Mouse (Mus musculus): ENCODE data around the gene Ofd1. TPM values are rescaled to one million over a fixed set of nuclear protein-coding genes. Genes with fewer than 3 reads are reported as not detected.

Ofd1 gene
- polyA plus RNA-seq (2014; fragmentation: Illumina TruSeq; extraction: RNeasy Lipid Tissue Mini Kit (QIAGEN cat#74804); ENCODE audit: low read depth, low replicate concordance) = 4.9 TPM

GRCm38 (mm10) chrX:166440616-166441063 is at the start of gene Ofd1:
Gene Ofd1, minus strand, starts transcription at chrX:166440704.

GRCm38 (mm10) chrX:166479365-166479983 is 39.0 kb upstream of the Ofd1 start, which contains the start of gene Rab9:
Gene Rab9, minus strand, starts transcription at chrX:166479867.

GRCm38 (mm10) chrX:166440036-166440615 is 378 bp downstream of the Ofd1 start, which contains the start of gene Trappc2:
Gene Trappc2, plus strand, starts transcription at chrX:166440574.

Other genes with a start within 250 kb of the Ofd1 start
- gene Gpm6b, start 201.8 kb downstream of the Ofd1 start, polyA plus RNA-seq (2014; fragmentation: Illumina TruSeq; extraction: RNeasy Lipid Tissue Mini Kit (QIAGEN cat#74804); ENCODE audit: low read depth, low replicate concordance) = 1.8 TPM
- gene Trappc2, start 130 bp downstream of the Ofd1 start, polyA plus RNA-seq (2014; fragmentation: Illumina TruSeq; extraction: RNeasy Lipid Tissue Mini Kit (QIAGEN cat#74804); ENCODE audit: low read depth, low replicate concordance) = 24.5 TPM
- 136 TPM for gene Rab9, start 39.2 kb upstream of the Ofd1 start, polyA plus RNA-seq (2014; fragmentation: Illumina TruSeq; extraction: RNeasy Lipid Tissue Mini Kit (QIAGEN cat#74804); ENCODE audit: low read depth, low replicate concordance)
- 2.8 TPM for gene Tceanc, start 77.9 kb upstream of the Ofd1 start, polyA plus RNA-seq (2014; fragmentation: Illumina TruSeq; extraction: RNeasy Lipid Tissue Mini Kit (QIAGEN cat#74804); ENCODE audit: low read depth, low replicate concordance)
- gene Egfl6, start 145.0 kb upstream of the Ofd1 start, polyA plus RNA-seq (2014; fragmentation: Illumina TruSeq; extraction: RNeasy Lipid Tissue Mini Kit (QIAGEN cat#74804); ENCODE audit: low read depth, low replicate concordance) = 0.13 TPM